Comparison of ENCODE assay signal across 9 mouse cellular contexts in the genomic region with DNA sequence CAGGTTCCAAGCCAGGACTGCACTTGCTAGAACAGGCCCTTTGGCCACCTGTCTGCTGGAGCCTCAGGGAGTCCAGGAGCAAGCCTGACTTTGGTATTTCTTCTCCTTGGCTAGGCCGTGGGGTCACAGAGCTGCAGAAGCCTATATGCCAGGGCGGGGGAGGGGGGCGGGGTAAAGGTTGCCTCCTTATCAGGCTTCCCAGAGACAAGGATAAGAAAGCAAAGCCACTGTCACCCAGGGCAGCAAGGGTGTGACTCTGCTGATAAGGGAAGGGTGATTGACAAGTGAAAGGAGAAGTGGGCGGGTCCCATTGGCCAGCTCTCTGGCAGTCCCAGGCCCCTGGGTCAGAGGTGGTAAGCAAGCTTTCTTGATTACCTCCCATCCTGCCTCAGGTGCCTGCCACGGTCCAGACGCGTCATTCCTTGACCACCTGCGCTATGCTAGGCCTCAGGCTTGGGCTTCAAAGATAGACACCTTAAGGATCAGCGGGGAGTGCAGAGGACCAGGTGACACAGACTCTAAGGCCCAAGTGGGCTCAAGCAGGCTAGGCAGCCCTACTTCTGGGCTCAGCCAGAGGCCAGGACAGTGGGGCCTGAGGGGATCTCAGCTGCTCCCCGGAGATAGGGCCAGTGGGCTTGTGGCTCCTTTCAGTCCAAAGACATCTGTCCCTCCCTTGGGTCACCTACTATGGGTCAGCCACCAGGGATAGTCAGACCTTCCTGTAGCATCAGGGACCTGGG.
A peak's percentile ranks its signal among the peaks of the same experiment; 100 is the strongest.
DNase-seq lines count a peak whose midpoint lies in the region; ATAC-seq and TF ChIP-seq lines count a peak whose summit lies in the region.
"Had no signal": no experiment of that assay in that cellular context is flagged by ENCODE, and none has a peak within 500 bp of the region (broad histone marks: within the 10 kb centered on the region; RNA-seq: fewer than 3 reads in every experiment).

No protein-coding gene starts in this region.

- no peak for TF ChIP-seq CTCF in lung, postnatal 0 days (IDR thresholded peaks at IDR 0.05)

- intact Hi-C loops in left cerebral cortex, postnatal 25 days (cut with DNase I) = no loop called here

- ATAC-seq in heart, embryonic 16.5 days (replicated peaks; ENCODE audit: extremely low read depth, insufficient read depth, low FRiP score) = no peak
- no peak for ATAC-seq in forebrain, embryonic 15.5 days (replicated peaks)
- peak; percentile 54 for ATAC-seq in lung, postnatal 0 days

- no peak for TF ChIP-seq EP300 in lung, postnatal 0 days (IDR thresholded peaks at IDR 0.05)

- WGBS in heart, embryonic 16.5 days = 49% methylated on average over 10 of the region's 10 CpGs
- 80% methylated on average over 10 of the region's 10 CpGs for WGBS in forebrain, embryonic 15.5 days
- 60% methylated on average over 10 of the region's 10 CpGs for WGBS in lung, postnatal 0 days

- H3K4me3 ChIP-seq in heart, embryonic 16.5 days (ENCODE audit: low read length) = no peak overlapping the region
- H3K4me3 ChIP-seq in forebrain, embryonic 15.5 days = no peak overlapping the region
- no peak overlapping the region for H3K4me3 ChIP-seq in lung, postnatal 0 days (ENCODE audit: low read depth, low read length)

- H3K27ac ChIP-seq in heart, embryonic 16.5 days (ENCODE audit: low read length) = peak overlapping the region; percentile 27; the same call in 1 of the 2 replicates
- peak overlapping the region; percentile 80 for H3K27ac ChIP-seq in forebrain, embryonic 15.5 days (replicated peaks)
- H3K27ac ChIP-seq in lung, postnatal 0 days (ENCODE audit: low read length) = no peak overlapping the region

- no peak for DNase-seq in heart, adult 18-20 months
- DNase-seq in lung, postnatal 0 days (ENCODE audit: low spot score) = peak; percentile 57
- DNase-seq in spleen, postnatal 4 days (ENCODE audit: low spot score in 2 of 2) = peak; percentile 85 to 87
- DNase-seq in adrenal gland, adult 8-10 months = no peak
- DNase-seq in left cerebral cortex, postnatal 25 days (ENCODE audit: low spot score in 2 of 2) = no peak
- no peak for DNase-seq in frontal cortex, postnatal 36 days (ENCODE audit: low spot score in 2 of 2)
- DNase-seq: kidney, postnatal 36 days had no signal

- no peak overlapping the region for H3K4me2 ChIP-seq in heart, embryonic 16.5 days (ENCODE audit: low read depth, low read length)
- no peak overlapping the region for H3K4me2 ChIP-seq in forebrain, embryonic 15.5 days (replicated peaks)
- no peak overlapping the region for H3K4me2 ChIP-seq in lung, postnatal 0 days (replicated peaks; ENCODE audit: low read depth, low read length)

- peaks cover 41% of the 10 kb centered on the region for H3K4me1 ChIP-seq in heart, embryonic 16.5 days (ENCODE audit: control insufficient read depth, insufficient read depth, low read length)
- peaks cover 60% of the 10 kb centered on the region for H3K4me1 ChIP-seq in forebrain, embryonic 15.5 days
- H3K4me1 ChIP-seq in lung, postnatal 0 days (ENCODE audit: insufficient read depth, low read depth, low read length) = peaks cover 20% of the 10 kb centered on the region

- peak overlapping the region; percentile 20; the same call in 1 of the 2 replicates for H3K9ac ChIP-seq in heart, embryonic 16.5 days (ENCODE audit: low read length)
- H3K9ac ChIP-seq in forebrain, embryonic 15.5 days (replicated peaks) = no peak overlapping the region
- H3K9ac ChIP-seq in lung, postnatal 0 days (replicated peaks; ENCODE audit: low read depth) = no peak overlapping the region

- H3K9me3 ChIP-seq in heart, embryonic 16.5 days (replicated peaks; ENCODE audit: control insufficient read depth, low read length) = no peaks in the 10 kb centered on the region
- H3K9me3 ChIP-seq in forebrain, embryonic 15.5 days = no peaks in the 10 kb centered on the region
- no peaks in the 10 kb centered on the region for H3K9me3 ChIP-seq in lung, postnatal 0 days (ENCODE audit: low read length)

- no peaks in the 10 kb centered on the region for H3K36me3 ChIP-seq in heart, embryonic 16.5 days (ENCODE audit: control insufficient read depth, insufficient read depth)
- H3K36me3 ChIP-seq in forebrain, embryonic 15.5 days = no peaks in the 10 kb centered on the region
- no peaks in the 10 kb centered on the region for H3K36me3 ChIP-seq in lung, postnatal 0 days (ENCODE audit: insufficient read depth, low read length)

- H3K27me3 ChIP-seq in heart, embryonic 16.5 days (ENCODE audit: control insufficient read depth, insufficient read depth, low read length) = no peaks in the 10 kb centered on the region
- no peaks in the 10 kb centered on the region for H3K27me3 ChIP-seq in forebrain, embryonic 15.5 days
- H3K27me3 ChIP-seq in lung, postnatal 0 days (replicated peaks; ENCODE audit: insufficient read depth, low read length) = no peaks in the 10 kb centered on the region

Comparison
In these comparisons a context has a peak if more than half of its experiments do, and no peak if none do; other contexts are left out.
1. DNase-seq: peak in lung, postnatal 0 days (single experiment) and spleen, postnatal 4 days (2 of 2); none in heart, adult 18-20 months (0 of 2), adrenal gland, adult 8-10 months (single experiment), left cerebral cortex, postnatal 25 days (0 of 2) and frontal cortex, postnatal 36 days (0 of 2).